Mouse (Mus musculus) stomach, embryonic 15.5 days (tissue): Measurements from ENCODE around the gene Nme7. TPM values are rescaled to one million over a fixed set of nuclear protein-coding genes. Genes with fewer than 3 reads are reported as not detected.

ENCODE experiments used
- ATAC-seq: fragments of 200-750 bp; cut with Nextera tagmentation; 2 replicates; pipeline ENCODE4 v1.8.0; 2017; ENCODE audit warnings: low read depth, moderate number of reproducible peaks, moderate TSS enrichment; ENCODE audit not compliant: insufficient read depth, low FRiP score
- H3K27ac ChIP-seq: fragments of 300-500 bp; sonication (generic); 2 replicates; pipeline ENCODE4 v1.5.1; 2015; ENCODE audit warnings: mild to moderate bottlenecking, inconsistent platforms
- H3K27me3 ChIP-seq: fragments of 300-500 bp; sonication (generic); replicated peaks from 2 replicates; pipeline ENCODE4 v1.6.1; 2015; ENCODE audit warnings: inconsistent platforms
- H3K36me3 ChIP-seq: fragments of 300-500 bp; sonication (generic); 2 replicates; pipeline ENCODE4 v1.6.1; 2015; ENCODE audit warnings: inconsistent platforms
- H3K4me1 ChIP-seq: fragments of 300-500 bp; sonication (generic); 2 replicates; pipeline ENCODE4 v1.6.1; 2015; ENCODE audit warnings: inconsistent platforms
- H3K4me2 ChIP-seq: fragments of 300-500 bp; sonication (generic); 2 replicates; pipeline ENCODE4 v1.6.1; 2015; ENCODE audit warnings: mild to moderate bottlenecking, inconsistent platforms
- H3K4me3 ChIP-seq: fragments of 300-500 bp; sonication (generic); replicated peaks from 2 replicates; pipeline ENCODE4 v1.5.1; 2015; ENCODE audit warnings: inconsistent platforms
- H3K9ac ChIP-seq: fragments of 300-500 bp; sonication (generic); 2 replicates; pipeline ENCODE4 v1.6.1; 2015; ENCODE audit warnings: inconsistent platforms
- H3K9me3 ChIP-seq: fragments of 300-500 bp; sonication (generic); 2 replicates; pipeline ENCODE4 v1.6.1; 2016; ENCODE audit warnings: inconsistent platforms
- WGBS: fragments of 180-500 bp; shearing (Covaris S2); methylation state at CpG from one replicate; pipeline ENCODE4 v1.1.7; 2015; 5-methylcytosine and 5-hydroxymethylcytosine counted together
- polyA plus RNA-seq: library from polyadenylated mRNA; unstranded; fragments of >200 nt; fragmentation: Nextera tagmentation; extraction: Ambion mirVana; gene quantifications from 2 replicates; pipeline ENCODE4 v1.2.1, GENCODE M21; 2015

The Nme7 gene
- polyA plus RNA-seq, 1 experiment from 2014 or later = 31.2 TPM

DNA sequence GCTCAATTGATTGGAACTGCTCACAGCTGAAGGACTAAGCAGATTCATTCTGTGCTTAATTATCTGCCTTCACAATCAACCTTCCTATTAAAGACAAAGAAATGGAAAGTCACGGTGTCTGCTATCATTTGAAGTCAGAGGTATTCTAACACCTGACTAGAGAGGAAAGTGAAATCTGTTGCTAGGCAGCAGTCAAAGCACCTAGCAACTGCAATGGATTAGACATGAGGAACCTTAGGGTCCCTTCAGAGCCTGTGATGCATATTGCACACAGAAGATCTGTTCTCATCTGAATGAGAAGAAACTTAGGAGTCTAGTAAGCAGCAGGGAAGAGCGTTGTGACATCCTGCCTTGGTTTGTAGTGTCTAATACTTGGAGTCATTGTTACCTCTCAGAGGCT, 58.1 kb downstream of the Nme7 start:
- no peak for ATAC-seq
- H3K36me3 ChIP-seq = no peaks in the 10 kb centered on the region
- no peak overlapping the region for H3K27ac ChIP-seq
- H3K4me2 ChIP-seq = no peak overlapping the region
- WGBS = 84% methylated on average over 2 of the region's 2 CpGs
- H3K9me3 ChIP-seq = no peaks in the 10 kb centered on the region
- H3K27me3 ChIP-seq = no peaks in the 10 kb centered on the region
- no peak overlapping the region for H3K4me3 ChIP-seq
- H3K4me1 ChIP-seq = no peaks in the 10 kb centered on the region
- H3K9ac ChIP-seq = no peak overlapping the region

DNA sequence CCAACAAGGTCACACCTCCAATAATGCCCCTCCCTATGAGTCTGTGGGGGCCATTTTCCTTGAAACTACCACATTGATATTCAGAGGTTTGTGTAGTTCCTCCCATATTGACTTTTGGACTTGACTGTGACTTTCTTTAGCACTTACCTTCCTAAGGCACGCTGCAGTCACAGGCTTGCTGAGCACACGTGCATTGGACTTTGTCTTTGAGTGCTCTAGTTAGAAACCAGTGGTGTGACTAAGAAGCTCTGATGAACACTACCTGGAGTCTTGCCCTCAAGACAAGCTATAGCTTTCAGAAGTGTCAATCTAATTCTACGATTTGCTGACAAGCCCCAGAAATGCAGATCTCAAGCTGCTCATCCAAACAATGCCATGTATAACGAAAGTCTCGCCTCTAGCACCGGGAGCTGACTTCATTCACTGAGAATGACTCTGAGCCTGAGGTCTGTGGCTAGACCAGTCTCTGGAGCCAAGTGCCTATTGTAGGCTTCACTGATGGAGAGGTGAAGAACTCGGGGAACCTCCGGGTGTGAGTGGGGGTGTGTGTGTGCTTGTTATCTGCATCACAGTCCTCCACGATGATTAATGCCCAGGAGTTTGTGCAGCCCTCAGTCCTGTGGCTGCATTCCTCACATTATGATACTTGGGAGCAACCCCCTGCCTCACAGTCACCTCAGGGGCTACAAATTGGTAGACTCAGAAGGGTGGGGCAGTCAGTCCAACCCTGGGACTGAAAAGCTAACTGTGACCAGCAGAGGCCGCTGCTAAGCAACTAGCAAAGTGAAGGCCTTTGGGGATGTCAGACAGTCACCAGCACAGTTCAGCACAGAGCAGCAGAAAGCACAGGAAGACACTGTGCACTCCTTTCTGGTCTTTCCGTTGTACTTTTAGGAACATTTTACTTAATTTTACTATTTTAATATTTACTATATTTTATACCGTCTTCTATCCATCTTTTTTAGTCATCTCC, 62.5 kb downstream of the Nme7 start:
- Histone ChIP-seq H3K4me1 (no peaks in the 10 kb centered on the region), H3K4me2 (no peak overlapping the region), H3K4me3 (no peak overlapping the region), H3K36me3 (no peaks in the 10 kb centered on the region), H3K9me3 (no peaks in the 10 kb centered on the region), H3K27me3 (no peaks in the 10 kb centered on the region), H3K9ac (no peak overlapping the region), H3K27ac (no peak overlapping the region)
- peak; percentile 80 for ATAC-seq
- WGBS = 67% methylated on average over 12 of the region's 12 CpGs

DNA sequence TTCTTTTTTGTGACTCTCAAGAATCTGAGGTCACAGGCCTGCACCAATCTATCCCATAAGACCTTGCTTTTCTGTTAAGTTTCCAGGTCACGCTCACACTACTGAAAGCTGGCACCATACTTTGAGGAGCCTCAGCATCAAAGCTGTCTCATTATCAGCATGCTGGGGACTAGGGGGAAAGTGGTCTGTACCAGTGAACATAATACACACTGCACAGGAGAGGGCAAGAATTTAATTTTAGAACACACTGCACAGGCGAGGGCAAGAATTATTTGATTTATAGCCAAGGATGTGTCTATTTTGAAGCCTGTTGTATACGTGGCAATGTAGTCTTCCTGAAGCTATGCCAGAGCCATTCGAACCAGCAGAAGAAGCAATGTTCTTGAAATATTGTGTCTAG, 64.2 kb downstream of the Nme7 start:
- Histone ChIP-seq H3K9ac (no peak overlapping the region), H3K27me3 (no peaks in the 10 kb centered on the region), H3K4me1 (no peaks in the 10 kb centered on the region), H3K27ac (no peak overlapping the region), H3K4me2 (no peak overlapping the region), H3K36me3 (no peaks in the 10 kb centered on the region), H3K9me3 (no peaks in the 10 kb centered on the region), H3K4me3 (no peak overlapping the region)
- ATAC-seq = no peak
- 71% methylated on average over 4 of the region's 4 CpGs for WGBS

DNA sequence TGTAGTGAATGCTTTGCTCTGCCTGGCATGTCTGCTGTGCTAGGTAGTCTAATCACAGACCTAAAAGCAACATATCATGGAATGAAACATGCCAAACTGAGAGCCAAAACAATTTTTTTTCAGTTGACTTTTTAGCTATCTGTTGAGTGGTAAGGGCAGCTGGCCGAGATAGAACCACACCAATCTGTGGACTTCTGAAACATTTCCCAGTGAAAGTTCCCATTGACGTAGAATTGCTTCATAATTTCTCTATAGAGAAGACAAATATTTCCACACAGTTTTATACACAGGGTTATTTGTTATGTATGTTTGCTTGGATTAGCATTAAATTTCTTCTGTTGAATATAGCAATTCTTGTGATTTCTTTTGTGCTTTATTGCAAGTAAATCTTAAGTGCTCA, 65.9 kb downstream of the Nme7 start:
- Histone ChIP-seq H3K4me1 (no peaks in the 10 kb centered on the region), H3K4me3 (no peak overlapping the region), H3K9me3 (no peaks in the 10 kb centered on the region), H3K36me3 (no peaks in the 10 kb centered on the region), H3K4me2 (no peak overlapping the region), H3K9ac (no peak overlapping the region), H3K27ac (no peak overlapping the region), H3K27me3 (no peaks in the 10 kb centered on the region)
- 71% methylated on average over 2 of the region's 2 CpGs for WGBS
- ATAC-seq = no peak

DNA sequence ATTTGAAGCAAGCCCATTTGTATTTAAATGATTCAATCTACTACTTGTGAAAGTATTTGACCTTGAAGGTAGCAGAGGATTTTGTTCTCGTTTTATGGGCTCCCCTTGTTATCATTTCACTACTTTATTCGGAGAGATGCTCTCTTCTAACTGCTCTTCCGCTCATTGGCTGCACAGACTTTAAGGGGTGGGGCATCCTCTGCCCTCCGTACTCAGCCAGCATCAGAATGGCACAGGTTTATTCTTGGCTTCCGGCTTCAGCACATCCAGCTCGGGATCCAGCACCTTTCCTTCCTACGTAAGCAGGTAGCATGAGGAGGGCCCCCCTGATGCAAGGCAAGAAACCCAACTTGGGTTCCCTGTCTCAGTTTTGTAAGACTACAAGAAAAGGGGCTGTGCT, 69.1 kb downstream of the Nme7 start:
- H3K27ac ChIP-seq = no peak overlapping the region
- ATAC-seq = no peak
- H3K4me1 ChIP-seq = no peaks in the 10 kb centered on the region
- H3K4me3 ChIP-seq = no peak overlapping the region
- H3K27me3 ChIP-seq = no peaks in the 10 kb centered on the region
- H3K9ac ChIP-seq = no peak overlapping the region
- 0 out of 2 replicates have a peak, but pooled peaks cover 3% of the 10 kb centered on the region for H3K36me3 ChIP-seq
- WGBS = 83% methylated on average over 7 of the region's 7 CpGs
- no peak overlapping the region for H3K4me2 ChIP-seq
- H3K9me3 ChIP-seq = no peaks in the 10 kb centered on the region

DNA sequence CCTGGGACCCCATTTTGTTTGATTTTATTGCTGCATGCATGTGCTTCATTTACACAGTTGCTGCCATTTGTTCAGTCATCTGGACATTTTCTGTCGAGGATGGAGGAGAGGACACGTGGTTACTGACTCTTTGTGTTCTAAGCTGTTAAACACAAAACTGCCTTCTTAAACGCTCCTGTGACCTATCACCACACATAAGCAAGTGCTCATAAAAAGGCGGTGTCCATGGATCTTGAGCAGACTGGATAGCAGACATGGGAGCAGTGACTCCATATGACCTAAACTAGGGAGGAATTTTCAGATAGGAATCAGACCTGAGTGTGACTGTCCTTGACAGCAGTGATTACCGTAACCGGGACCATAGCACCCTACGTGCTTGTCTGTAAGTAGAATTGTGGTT, 70.1 kb downstream of the Nme7 start:
- Histone ChIP-seq H3K4me3 (no peak overlapping the region), H3K27me3 (no peaks in the 10 kb centered on the region), H3K36me3 (0 out of 2 replicates have a peak, but pooled peaks cover 3% of the 10 kb centered on the region), H3K4me2 (no peak overlapping the region), H3K9ac (no peak overlapping the region), H3K4me1 (no peaks in the 10 kb centered on the region), H3K27ac (no peak overlapping the region), H3K9me3 (no peaks in the 10 kb centered on the region)
- ATAC-seq = no peak
- 65% methylated on average over 7 of the region's 7 CpGs for WGBS

GRCm38 (mm10) chr1:164375626-164376025, 71.7 kb downstream of the Nme7 start:
- H3K27me3 ChIP-seq = no peaks in the 10 kb centered on the region
- no peak overlapping the region for H3K4me3 ChIP-seq
- no peak overlapping the region for H3K27ac ChIP-seq
- 93% methylated on average over 9 of the region's 9 CpGs for WGBS
- 0 out of 2 replicates have a peak, but pooled peaks cover 3% of the 10 kb centered on the region for H3K36me3 ChIP-seq
- no peak for ATAC-seq
- H3K9me3 ChIP-seq = no peaks in the 10 kb centered on the region
- no peak overlapping the region for H3K4me2 ChIP-seq
- H3K9ac ChIP-seq = no peak overlapping the region
- no peaks in the 10 kb centered on the region for H3K4me1 ChIP-seq

- Histone ChIP-seq H3K4me1 (no peaks in the 10 kb centered on the region), H3K4me2 (no peak overlapping the region), H3K9ac (no peak overlapping the region), H3K4me3 (no peak overlapping the region), H3K9me3 (no peaks in the 10 kb centered on the region), H3K27ac (no peak overlapping the region), H3K36me3 (0 out of 2 replicates have a peak, but pooled peaks cover 3% of the 10 kb centered on the region), H3K27me3 (no peaks in the 10 kb centered on the region)
- WGBS = 81% methylated on average over 9 of the region's 9 CpGs
- no peak for ATAC-seq
Measured at GRCm38 (mm10) chr1:164376761-164377487, 73.0 kb downstream of the Nme7 start.

DNA sequence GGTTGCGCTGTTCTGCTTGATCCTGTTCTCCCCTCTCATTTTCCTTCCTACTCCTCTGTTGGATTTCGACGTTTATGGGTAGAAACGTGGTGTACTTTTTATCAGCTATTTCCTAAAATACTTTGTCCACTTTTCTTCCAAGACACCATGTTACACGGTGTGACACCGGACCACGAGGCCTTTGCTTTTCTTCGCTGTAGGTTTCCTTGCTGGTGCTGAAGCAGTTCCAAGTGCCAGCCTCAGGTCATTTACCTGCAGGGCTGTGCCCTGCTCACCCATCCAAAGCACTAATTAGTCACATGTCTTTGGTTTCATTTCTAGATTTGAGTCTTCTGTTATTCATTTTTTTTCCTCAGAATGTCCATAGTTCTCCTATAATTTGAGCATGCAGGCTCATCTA, 79.7 kb downstream of the Nme7 start:
- no peak overlapping the region for H3K9ac ChIP-seq
- 90% methylated on average over 8 of the region's 8 CpGs for WGBS
- no peak overlapping the region for H3K27ac ChIP-seq
- H3K27me3 ChIP-seq = no peaks in the 10 kb centered on the region
- H3K4me3 ChIP-seq = no peak overlapping the region
- H3K36me3 ChIP-seq = no peaks in the 10 kb centered on the region
- no peak for ATAC-seq
- no peak overlapping the region for H3K4me2 ChIP-seq
- no peaks in the 10 kb centered on the region for H3K9me3 ChIP-seq
- H3K4me1 ChIP-seq = no peaks in the 10 kb centered on the region

- Histone ChIP-seq H3K36me3 (no peaks in the 10 kb centered on the region), H3K4me3 (no peak overlapping the region), H3K9ac (no peak overlapping the region), H3K27me3 (no peaks in the 10 kb centered on the region), H3K27ac (no peak overlapping the region), H3K4me1 (no peaks in the 10 kb centered on the region), H3K9me3 (no peaks in the 10 kb centered on the region), H3K4me2 (no peak overlapping the region)
- ATAC-seq = no peak
- 93% methylated on average over 10 of the region's 10 CpGs for WGBS
Measured at GRCm38 (mm10) chr1:164384354-164384753, 80.4 kb downstream of the Nme7 start.

- Histone ChIP-seq H3K4me1 (no peaks in the 10 kb centered on the region), H3K4me3 (no peak overlapping the region), H3K9me3 (no peaks in the 10 kb centered on the region), H3K4me2 (no peak overlapping the region), H3K27ac (no peak overlapping the region), H3K9ac (no peak overlapping the region), H3K27me3 (no peaks in the 10 kb centered on the region), H3K36me3 (no peaks in the 10 kb centered on the region)
- 88% methylated on average over 6 of the region's 6 CpGs for WGBS
- no peak for ATAC-seq
Measured at GRCm38 (mm10) chr1:164384972-164385371, 81.1 kb downstream of the Nme7 start.

DNA sequence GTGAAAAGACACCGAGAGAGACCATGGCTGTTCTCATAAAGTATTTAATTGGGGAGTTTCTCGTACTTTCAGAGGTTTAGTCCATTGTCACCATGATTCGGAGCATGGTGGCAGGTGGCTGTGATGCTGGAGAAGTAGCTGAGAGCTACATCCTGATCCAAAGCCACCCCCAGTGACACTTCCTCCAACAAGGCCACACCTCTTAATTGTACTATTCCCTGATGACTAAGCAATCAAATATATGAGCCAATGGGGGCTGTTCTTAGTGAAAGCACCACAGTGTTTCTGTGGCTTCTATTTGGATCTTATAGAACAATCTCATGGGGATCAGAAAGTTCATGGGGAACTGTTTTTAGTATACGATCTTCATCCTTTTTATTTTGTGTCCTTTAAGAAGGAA, 85.8 kb downstream of the Nme7 start:
- Histone ChIP-seq H3K27ac (no peak overlapping the region), H3K9ac (no peak overlapping the region), H3K36me3 (no peaks in the 10 kb centered on the region), H3K9me3 (no peaks in the 10 kb centered on the region), H3K4me1 (no peaks in the 10 kb centered on the region), H3K27me3 (no peaks in the 10 kb centered on the region), H3K4me2 (no peak overlapping the region), H3K4me3 (no peak overlapping the region)
- WGBS = 93% methylated on average over 4 of the region's 4 CpGs
- no peak for ATAC-seq
